Mouse (Mus musculus) intestine, embryonic 16.5 days (tissue): Measurements from ENCODE around the gene Pten. TPM values are rescaled to one million over a fixed set of nuclear protein-coding genes. Genes with fewer than 3 reads are reported as not detected.
"Not testable (repeated sequence)": the region's sequence is repeated elsewhere in the genome, so short reads cannot be mapped to it uniquely, and the experiment has no call there.

Experiments used
- ATAC-seq: fragments of 200-750 bp; cut with Nextera tagmentation; 2 replicates; pipeline ENCODE4 v1.8.0; 2017; ENCODE audit warnings: moderate TSS enrichment, moderate library complexity
- H3K27ac ChIP-seq: fragments of 300-500 bp; sonication (generic); 2 replicates; pipeline ENCODE4 v1.5.1; 2014; ENCODE audit warnings: mild to moderate bottlenecking, low read length
- H3K27me3 ChIP-seq: fragments of 300-500 bp; sonication (generic); replicated peaks from 2 replicates; pipeline ENCODE4 v1.6.1; 2014; ENCODE audit warnings: low read length, control low read depth, mixed read lengths; ENCODE audit not compliant: control insufficient read depth, insufficient read depth
- H3K36me3 ChIP-seq: fragments of 300-500 bp; sonication (generic); 2 replicates; pipeline ENCODE4 v1.6.1; 2014; ENCODE audit warnings: low read length, control low read depth; ENCODE audit not compliant: control insufficient read depth, insufficient read depth
- H3K4me1 ChIP-seq: fragments of 300-500 bp; sonication (generic); 2 replicates; pipeline ENCODE4 v1.6.1; 2014; ENCODE audit warnings: low read length, control low read depth, mixed read lengths; ENCODE audit not compliant: control insufficient read depth, insufficient read depth
- H3K4me2 ChIP-seq: fragments of 300-500 bp; sonication (generic); 2 replicates; pipeline ENCODE4 v1.6.1; 2014; ENCODE audit warnings: low read depth, low read length, control low read depth
- H3K4me3 ChIP-seq: fragments of 300-500 bp; sonication (generic); 2 replicates; pipeline ENCODE4 v1.5.1; 2014; ENCODE audit warnings: mild to moderate bottlenecking, low read length
- H3K9ac ChIP-seq: fragments of 300-500 bp; sonication (generic); 2 replicates; pipeline ENCODE4 v1.6.1; 2014; ENCODE audit warnings: low read depth, low read length
- H3K9me3 ChIP-seq: fragments of 300-500 bp; sonication (generic); 2 replicates; pipeline ENCODE4 v1.6.1; 2016; ENCODE audit warnings: low read length, control low read depth; ENCODE audit not compliant: control insufficient read depth
- WGBS: fragments of 180-500 bp; shearing (Covaris S2); extraction: QIAGEN DNeasy Blood & Tissue Kit; methylation state at CpG from one replicate; pipeline ENCODE4 v1.1.7; 2014; 5-methylcytosine and 5-hydroxymethylcytosine counted together
- polyA plus RNA-seq: library from polyadenylated mRNA; unstranded; fragments of >200 nt; fragmentation: Nextera tagmentation; extraction: Ambion mirVana; gene quantifications from 2 replicates; pipeline ENCODE4 v1.2.1, GENCODE M21; 2015

Pten gene
- polyA plus RNA-seq, 1 experiment from 2014 or later: 7.1 TPM

DNA sequence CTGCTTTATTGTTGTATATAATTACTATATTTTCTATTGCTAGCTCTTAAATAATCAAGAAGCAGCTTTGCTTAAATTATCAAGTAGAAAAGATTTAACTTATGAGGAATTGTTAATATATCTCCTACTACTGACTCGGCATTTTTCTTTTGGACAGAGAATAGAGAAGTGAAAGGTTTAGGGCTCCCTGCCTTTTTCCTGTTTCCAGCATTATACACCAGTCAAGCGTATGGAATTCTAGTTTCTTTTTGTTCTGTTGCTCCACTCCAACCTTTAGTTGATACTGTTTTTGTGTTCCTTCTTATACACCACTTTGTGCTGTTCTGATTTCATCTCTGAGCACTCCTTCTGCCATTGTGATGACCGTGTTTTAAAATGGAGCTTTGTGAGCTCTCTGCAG, 32.2 kb downstream of the Pten start:
- no peak overlapping the region for H3K27ac ChIP-seq
- no peaks in the 10 kb centered on the region for H3K27me3 ChIP-seq
- no peak overlapping the region for H3K9ac ChIP-seq
- H3K4me3 ChIP-seq: no peak overlapping the region
- no peak overlapping the region for H3K4me2 ChIP-seq
- 67% methylated on average over 3 of the region's 3 CpGs for WGBS
- no peak for ATAC-seq
- no peaks in the 10 kb centered on the region for H3K9me3 ChIP-seq
- peaks cover 17% of the 10 kb centered on the region for H3K4me1 ChIP-seq
- no peaks in the 10 kb centered on the region for H3K36me3 ChIP-seq

DNA sequence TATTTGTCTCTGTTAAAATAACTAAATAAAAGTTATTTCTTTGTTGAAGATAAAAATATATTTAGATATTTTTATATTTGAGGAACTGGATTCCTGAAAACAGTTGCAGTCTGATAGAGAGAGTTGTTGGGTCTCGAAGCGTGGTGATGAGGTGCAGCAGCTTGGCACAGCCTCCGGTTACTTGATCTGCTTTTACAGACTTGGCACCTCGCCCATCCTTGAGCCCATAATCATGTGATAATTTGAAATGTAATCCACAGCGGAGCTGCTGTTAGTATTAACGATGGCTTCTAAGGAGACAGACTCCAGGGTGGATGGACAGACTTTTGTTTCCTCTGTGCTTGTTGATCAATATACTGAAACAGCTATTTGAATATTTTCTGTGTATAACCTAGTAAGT, 35.3 kb downstream of the Pten start:
- peak; percentile 62 for ATAC-seq
- WGBS: 14% methylated on average over 6 of the region's 6 CpGs

DNA sequence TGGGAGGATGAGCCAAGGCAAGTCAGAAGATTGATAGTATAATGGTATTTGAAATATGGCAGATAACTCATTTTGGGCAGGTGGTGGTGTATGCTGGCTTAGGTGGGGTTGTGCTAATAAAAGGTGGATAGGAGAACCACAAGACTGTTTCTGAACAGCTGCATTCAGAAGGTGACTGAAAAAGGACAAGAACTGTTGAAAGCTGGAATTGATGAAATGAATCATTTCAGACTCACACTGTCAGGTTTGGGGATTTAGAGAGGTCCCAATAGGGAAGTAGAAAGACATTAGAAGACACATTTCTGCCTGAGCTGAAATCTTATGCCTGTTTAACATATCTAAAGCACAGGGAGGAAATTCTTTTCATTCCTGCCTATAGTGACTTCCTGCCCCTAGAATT, 36.6 kb downstream of the Pten start:
- H3K4me1 ChIP-seq: peaks cover 16% of the 10 kb centered on the region
- no peak overlapping the region for H3K4me2 ChIP-seq
- H3K9me3 ChIP-seq: no peaks in the 10 kb centered on the region
- ATAC-seq: no peak
- H3K9ac ChIP-seq: no peak overlapping the region
- no peaks in the 10 kb centered on the region for H3K27me3 ChIP-seq
- H3K36me3 ChIP-seq: no peaks in the 10 kb centered on the region
- H3K27ac ChIP-seq: no peak overlapping the region
- H3K4me3 ChIP-seq: no peak overlapping the region

More for the DNA sequence above, 35.3 kb downstream of the Pten start:
- Histone ChIP-seq H3K9ac (no peak overlapping the region), H3K27me3 (no peaks in the 10 kb centered on the region), H3K9me3 (no peaks in the 10 kb centered on the region), H3K36me3 (no peaks in the 10 kb centered on the region), H3K4me3 (no peak overlapping the region), H3K4me2 (no peak overlapping the region), H3K4me1 (peaks cover 17% of the 10 kb centered on the region), H3K27ac (no peak overlapping the region)

DNA sequence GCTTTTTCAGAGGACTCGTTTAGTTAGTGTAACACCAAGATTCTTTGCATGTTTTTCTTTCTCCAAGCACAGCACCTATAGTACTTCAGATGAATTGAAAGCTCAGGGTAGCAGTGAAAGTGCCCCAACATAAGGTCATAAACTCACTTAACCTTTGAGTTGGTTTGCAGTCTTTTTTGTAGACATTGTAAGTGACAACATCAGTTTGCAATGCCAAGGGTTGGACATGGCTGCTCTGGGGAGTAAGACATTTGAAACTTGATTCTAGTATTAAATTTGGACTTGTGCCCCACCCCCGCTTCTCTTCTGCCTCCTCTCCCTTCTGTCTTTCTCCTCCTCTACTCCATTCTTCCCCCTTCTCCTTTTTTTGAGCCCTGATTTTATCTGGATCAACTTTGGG, 43.3 kb downstream of the Pten start:
- 83% methylated on average over 2 of the region's 2 CpGs for WGBS
- no peaks in the 10 kb centered on the region for H3K4me1 ChIP-seq
- no peak for ATAC-seq

DNA sequence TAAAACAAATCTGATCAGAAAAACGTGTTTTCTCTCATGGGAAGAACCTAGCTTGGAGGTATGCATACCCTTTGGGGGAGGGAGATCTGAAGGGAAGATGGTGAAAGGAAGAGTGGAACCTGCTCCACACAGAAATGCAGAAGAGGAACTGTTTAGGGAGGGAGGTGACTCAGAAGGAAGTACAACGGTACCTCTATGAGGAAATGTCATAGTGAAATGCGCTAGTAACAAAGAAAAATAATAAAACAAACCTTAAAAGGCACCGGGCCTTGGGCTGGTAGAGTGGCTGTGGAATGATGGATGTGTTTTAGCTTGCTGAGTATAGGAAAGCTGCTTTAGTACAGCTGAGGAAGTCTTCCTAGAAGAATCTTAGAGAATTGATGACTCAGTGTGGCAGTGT, 47.4 kb downstream of the Pten start:
- Histone ChIP-seq H3K36me3 (no peaks in the 10 kb centered on the region), H3K27me3 (no peaks in the 10 kb centered on the region), H3K4me3 (no peak overlapping the region), H3K9ac (no peak overlapping the region), H3K4me2 (no peak overlapping the region), H3K9me3 (no peaks in the 10 kb centered on the region), H3K4me1 (peaks cover under 1% of the 10 kb centered on the region; the same call in 1 of the 2 replicates), H3K27ac (no peak overlapping the region)
- ATAC-seq: no peak
- 63% methylated on average over 4 of the region's 4 CpGs for WGBS

More for the DNA sequence above, 43.3 kb downstream of the Pten start:
- no peak overlapping the region for H3K4me2 ChIP-seq
- no peaks in the 10 kb centered on the region for H3K27me3 ChIP-seq
- no peaks in the 10 kb centered on the region for H3K36me3 ChIP-seq
- no peaks in the 10 kb centered on the region for H3K9me3 ChIP-seq
- H3K9ac ChIP-seq: no peak overlapping the region
- H3K27ac ChIP-seq: no peak overlapping the region
- no peak overlapping the region for H3K4me3 ChIP-seq

DNA sequence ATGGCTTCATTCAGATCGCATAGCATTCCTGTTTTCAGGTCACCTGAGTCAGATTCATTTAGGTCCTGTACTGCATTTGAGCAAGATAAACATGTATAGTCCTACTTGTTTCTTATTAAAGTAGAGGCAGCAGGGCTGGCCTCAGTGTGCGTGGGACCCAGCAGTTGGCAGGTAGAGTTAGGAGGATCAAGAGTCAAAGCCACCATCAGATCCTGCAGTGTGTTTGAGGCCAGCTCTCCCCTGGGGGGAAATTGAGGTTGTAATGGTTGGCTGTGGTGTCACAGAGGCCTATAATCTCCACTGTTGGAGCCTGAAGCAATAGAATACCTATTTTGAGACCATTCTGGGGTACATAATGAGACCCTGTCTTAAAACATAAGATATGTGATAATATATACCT, 50.3 kb downstream of the Pten start:
- ATAC-seq: no peak
- no peaks in the 10 kb centered on the region for H3K9me3 ChIP-seq
- no peak overlapping the region for H3K9ac ChIP-seq
- H3K27me3 ChIP-seq: no peaks in the 10 kb centered on the region
- no peak overlapping the region for H3K4me3 ChIP-seq
- H3K27ac ChIP-seq: no peak overlapping the region
- H3K36me3 ChIP-seq: no peaks in the 10 kb centered on the region
- H3K4me1 ChIP-seq: peaks cover 2% of the 10 kb centered on the region; the same call in 1 of the 2 replicates
- 91% methylated on average over 2 of the region's 2 CpGs for WGBS
- no peak overlapping the region for H3K4me2 ChIP-seq

DNA sequence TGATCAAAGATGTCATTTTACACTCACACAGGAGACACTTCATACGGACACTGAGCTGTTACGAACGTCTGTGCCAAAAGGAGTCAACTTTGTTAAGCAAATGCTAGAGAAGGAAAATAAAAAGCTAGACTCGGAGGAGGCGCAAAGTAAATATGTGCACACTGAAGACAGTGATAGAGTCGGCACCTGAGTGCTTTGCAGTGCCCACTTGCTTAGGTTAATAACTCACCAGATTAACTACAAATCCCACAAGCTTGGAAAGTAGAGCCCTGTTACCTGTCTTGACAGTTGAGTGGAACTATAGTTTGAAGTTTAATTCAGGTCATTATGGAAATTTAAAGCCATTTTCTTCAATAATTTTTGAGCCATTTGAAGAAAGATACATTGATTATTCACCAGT, 51.4 kb downstream of the Pten start:
- no peak overlapping the region for H3K4me2 ChIP-seq

DNA sequence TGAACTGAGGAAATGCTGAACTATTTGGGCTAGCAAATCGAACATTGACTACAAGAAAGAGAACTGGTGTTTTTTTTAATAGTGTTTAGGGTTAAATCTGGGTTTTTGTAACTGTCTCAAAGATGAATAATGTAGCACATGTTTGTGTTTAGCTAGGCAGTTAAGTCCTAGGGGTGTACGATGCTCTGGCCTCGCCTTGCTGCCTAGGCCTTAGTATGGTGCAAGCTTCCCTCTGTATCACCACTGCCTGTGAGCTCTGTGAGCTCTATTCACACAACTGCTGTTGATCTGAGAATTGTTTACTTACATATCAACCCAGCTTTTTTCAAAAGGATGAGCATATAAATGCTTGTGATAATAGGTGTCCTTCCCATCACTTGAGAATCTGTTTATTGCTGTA, 51.8 kb downstream of the Pten start:
- Histone ChIP-seq H3K4me3 (no peak overlapping the region), H3K27me3 (no peaks in the 10 kb centered on the region), H3K9ac (no peak overlapping the region), H3K4me2 (no peak overlapping the region), H3K4me1 (peaks cover 6% of the 10 kb centered on the region; the same call in 1 of the 2 replicates), H3K27ac (no peak overlapping the region), H3K36me3 (no peaks in the 10 kb centered on the region), H3K9me3 (no peaks in the 10 kb centered on the region)
- 67% methylated on average over 3 of the region's 3 CpGs for WGBS
- 0 out of 2 replicates have a peak, but pooled peaks have one; percentile 52 for ATAC-seq

More for the DNA sequence above, 51.4 kb downstream of the Pten start:
- no peaks in the 10 kb centered on the region for H3K9me3 ChIP-seq
- 57% methylated on average over 6 of the region's 6 CpGs for WGBS
- no peaks in the 10 kb centered on the region for H3K27me3 ChIP-seq
- no peak overlapping the region for H3K4me3 ChIP-seq
- H3K9ac ChIP-seq: no peak overlapping the region
- no peaks in the 10 kb centered on the region for H3K36me3 ChIP-seq
- H3K27ac ChIP-seq: no peak overlapping the region
- peak; percentile 85 for ATAC-seq
- peaks cover 6% of the 10 kb centered on the region; the same call in 1 of the 2 replicates for H3K4me1 ChIP-seq

DNA sequence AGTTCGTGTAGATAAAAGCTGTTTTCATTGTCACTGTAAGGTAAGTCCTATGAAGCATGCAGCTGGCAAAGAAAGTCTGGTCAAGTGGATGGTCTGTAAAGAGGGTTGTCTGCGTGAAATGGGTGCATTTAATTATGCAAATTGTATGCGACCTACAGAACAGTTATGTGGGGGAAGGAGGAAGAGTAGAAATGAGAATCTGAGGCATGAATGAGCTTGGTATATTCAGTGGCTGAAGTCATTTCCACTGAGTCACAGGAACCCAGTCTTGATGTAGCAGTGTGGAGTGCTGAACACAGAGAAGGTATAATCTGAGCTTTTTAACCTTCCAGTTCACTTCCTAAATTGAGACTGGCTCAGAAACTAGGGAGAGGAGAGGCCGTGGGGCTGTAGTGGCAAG, 61.5 kb downstream of the Pten start:
- H3K4me2 ChIP-seq: no peak overlapping the region
- H3K27me3 ChIP-seq: no peaks in the 10 kb centered on the region
- peaks cover 8% of the 10 kb centered on the region; the same call in 1 of the 2 replicates for H3K36me3 ChIP-seq
- H3K9me3 ChIP-seq: no peaks in the 10 kb centered on the region
- H3K4me1 ChIP-seq: 0 out of 2 replicates have a peak, but pooled peaks cover 3% of the 10 kb centered on the region
- H3K9ac ChIP-seq: no peak overlapping the region
- ATAC-seq: no peak
- H3K4me3 ChIP-seq: no peak overlapping the region
- H3K27ac ChIP-seq: no peak overlapping the region
- whole genome bisulfite sequencing: 84% methylated on average over 4 of the region's 4 CpGs

DNA sequence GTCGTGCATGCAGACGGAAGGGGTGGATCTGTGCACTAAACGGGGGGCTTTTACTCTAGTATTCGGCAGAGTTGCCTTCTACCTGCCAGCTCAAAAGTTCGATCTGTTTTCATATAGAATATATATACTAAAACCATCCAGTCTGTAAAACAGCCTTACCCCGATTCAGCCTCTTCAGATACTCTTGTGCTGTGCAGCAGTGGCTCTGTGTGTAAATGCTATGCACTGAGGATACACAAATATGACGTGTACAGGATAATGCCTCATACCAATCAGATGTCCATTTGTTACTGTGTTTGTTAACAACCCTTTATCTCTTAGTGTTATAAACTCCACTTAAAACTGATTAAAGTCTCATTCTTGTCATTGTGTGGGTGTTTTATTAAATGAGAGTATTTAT, 65.7 kb downstream of the Pten start:
- no CpG with 5 or more reads among the region's 7 CpGs for whole genome bisulfite sequencing
- H3K4me1 ChIP-seq, H3K36me3 ChIP-seq, H3K4me3 ChIP-seq, H3K9me3 ChIP-seq, H3K27ac ChIP-seq, ATAC-seq, H3K27me3 ChIP-seq, H3K4me2 ChIP-seq, H3K9ac ChIP-seq: not testable (repeated sequence)
